Mouse (Mus musculus) urinary bladder, postnatal 25 days (tissue): Measurements from ENCODE around the gene Mgat4c.

Experiments
- DNase-seq: peaks from one replicate; pipeline ENCODE4 v3.0.0; 2022; ENCODE audit warnings: low spot score

Mgat4c gene

DNA sequence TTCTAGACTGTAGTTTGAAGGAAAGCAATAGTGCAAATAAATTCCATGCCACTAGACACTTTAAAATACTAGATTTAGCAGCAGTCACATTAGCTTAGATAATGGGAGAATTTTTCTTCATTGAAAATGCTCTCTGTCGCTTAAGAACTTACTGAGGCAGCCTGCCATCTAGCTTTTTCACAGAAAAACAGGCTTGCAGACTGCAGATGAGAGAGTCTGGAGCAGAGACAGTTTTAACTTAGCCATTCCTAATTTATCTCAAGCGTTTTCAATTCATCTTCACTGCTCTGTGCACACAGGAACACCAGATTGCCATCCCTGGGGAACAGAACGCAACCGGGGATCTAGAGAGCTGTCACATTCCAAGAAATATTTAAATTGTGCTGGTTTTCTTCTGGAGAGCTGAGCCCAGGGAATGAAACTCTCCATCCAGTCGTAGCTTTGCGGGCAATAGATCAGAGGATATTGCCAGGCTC, at the start of gene Mgat4c:
Gene Mgat4c, plus strand, starts transcription at position 51 of the 476 bp plus-strand sequence.
- no peak for DNase-seq

DNA sequence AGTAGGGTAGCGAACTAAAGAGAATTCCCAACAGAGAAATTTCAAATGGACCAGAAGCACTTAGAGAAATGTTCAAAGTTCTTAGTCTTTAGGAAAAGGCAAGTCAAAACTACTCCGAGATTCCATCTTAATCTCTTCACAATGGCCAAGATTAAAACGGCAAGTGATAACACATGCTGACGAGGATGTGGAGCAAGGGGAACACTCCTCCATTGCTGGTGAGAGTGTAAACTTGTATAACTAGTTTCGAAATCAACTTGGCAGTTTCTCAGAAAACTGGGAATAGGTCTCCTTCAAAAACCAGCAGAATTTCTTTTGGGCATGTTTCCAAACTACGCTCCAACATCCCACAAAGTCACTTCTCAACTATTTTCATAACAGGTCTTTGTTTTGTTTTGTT, 46.0 kb upstream of the Mgat4c start:
- no peak for DNase-seq

GRCm38 (mm10) chr10:101641048-101641447, 40.2 kb upstream of the Mgat4c start:
- DNase-seq = no peak

DNA sequence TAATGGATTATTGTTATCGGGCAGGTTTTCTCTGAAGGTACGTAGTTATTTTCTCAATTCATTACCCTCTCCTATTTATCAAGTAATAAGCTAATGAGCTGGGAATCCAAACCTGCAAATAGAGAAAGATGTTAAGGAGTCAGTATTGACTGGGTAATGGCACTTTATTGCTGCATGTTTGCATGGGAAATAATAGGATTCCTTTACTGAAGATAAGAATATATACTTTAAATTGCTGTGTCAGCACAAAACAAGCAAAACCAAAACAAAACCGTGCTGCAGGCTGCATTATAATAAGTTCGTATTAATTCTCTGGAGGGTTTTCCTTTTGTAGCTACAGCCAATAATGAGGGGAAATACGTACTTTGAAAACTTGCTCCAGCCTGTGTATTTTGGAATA, 627 bp downstream of the Mgat4c start:
- DNase-seq = no peak

DNA sequence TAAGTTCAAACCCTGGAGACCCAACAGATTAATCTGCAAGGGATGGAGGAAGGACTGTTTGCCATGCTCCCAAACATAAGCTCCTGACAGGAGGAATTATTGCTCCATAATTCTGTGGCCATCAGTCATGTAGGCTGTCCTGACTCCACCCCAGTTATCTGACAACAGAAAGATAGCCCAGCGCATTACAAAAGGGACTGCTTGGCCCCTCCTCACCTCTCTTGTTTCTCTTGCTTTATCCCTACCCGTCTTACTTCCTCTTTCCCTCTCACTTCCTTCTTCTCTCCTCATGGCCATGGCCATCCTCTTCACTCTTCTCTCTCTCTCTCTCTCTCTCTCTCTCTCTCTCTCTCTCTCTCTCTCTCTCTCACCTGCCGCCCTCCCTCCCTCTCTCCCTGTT, 80.5 kb downstream of the Mgat4c start:
- no peak for DNase-seq

GRCm38 (mm10) chr10:101770688-101771087, 89.4 kb downstream of the Mgat4c start:
- DNase-seq = no peak

GRCm38 (mm10) chr10:101771157-101771556, 89.9 kb downstream of the Mgat4c start:
- DNase-seq = no peak

GRCm38 (mm10) chr10:101783161-101783744, 102.0 kb downstream of the Mgat4c start:
- no peak for DNase-seq

GRCm38 (mm10) chr10:101795507-101795906, 114.2 kb downstream of the Mgat4c start:
- DNase-seq = no peak

DNA sequence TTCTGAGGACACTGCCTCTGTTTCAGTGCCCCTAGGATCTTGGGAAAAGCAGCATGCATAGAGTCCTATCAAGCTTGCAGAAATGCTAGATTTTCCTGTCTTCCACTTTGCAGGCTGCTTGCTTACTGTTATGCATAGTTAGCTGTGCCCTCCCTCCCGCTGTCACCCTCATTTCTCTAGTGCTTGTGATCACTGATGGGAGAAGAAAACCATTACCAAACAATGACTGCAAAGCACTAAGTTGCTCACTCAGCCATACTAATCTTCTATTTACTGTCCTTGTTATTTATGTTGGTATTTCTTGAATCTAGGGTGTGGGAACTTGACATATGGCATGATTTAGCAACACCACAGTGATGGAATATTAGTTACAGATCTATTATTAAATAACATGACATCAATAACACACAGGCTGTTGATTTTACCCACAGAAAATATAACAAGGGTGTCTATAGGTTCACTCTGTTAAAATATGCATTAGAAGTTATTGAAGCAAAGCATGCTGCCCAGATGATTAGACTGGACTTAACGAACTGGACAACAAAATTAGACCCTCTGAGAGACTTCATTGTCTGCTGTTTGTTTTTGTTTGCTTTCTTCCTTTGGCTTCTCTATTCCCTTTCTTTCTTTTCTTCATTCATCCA, 117.7 kb downstream of the Mgat4c start:
- no peak for DNase-seq

GRCm38 (mm10) chr10:101808768-101809167, 127.5 kb downstream of the Mgat4c start:
- no peak for DNase-seq

- DNase-seq = no peak
Measured at GRCm38 (mm10) chr10:101816902-101817301, 135.6 kb downstream of the Mgat4c start.

DNA sequence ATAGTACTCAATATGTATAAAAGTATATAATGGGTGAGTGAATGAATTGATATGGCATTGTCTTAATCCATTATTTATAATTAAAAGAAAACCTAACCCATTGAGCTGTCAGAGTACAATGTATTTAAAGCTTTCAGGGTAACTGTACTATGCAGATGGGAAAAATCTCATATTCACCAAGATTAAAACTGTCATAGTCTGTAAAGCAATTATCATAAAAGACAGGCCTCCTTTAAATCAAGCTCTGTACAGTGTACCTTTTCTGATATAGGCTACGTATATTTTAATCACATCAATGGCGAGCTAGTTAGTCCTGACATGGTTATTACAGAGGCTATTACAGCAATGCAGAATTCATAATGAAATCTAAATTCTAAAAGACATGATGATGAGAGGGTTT, 146.7 kb downstream of the Mgat4c start:
- no peak for DNase-seq

- DNase-seq = no peak
Measured at GRCm38 (mm10) chr10:101856115-101856514, 174.8 kb downstream of the Mgat4c start.

GRCm38 (mm10) chr10:101889866-101890265, 208.6 kb downstream of the Mgat4c start:
- DNase-seq = no peak

- DNase-seq = no peak
Measured at GRCm38 (mm10) chr10:101917328-101917814, 236.1 kb downstream of the Mgat4c start.

GRCm38 (mm10) chr10:101997612-101998011, 316.3 kb downstream of the Mgat4c start:
- no peak for DNase-seq

DNA sequence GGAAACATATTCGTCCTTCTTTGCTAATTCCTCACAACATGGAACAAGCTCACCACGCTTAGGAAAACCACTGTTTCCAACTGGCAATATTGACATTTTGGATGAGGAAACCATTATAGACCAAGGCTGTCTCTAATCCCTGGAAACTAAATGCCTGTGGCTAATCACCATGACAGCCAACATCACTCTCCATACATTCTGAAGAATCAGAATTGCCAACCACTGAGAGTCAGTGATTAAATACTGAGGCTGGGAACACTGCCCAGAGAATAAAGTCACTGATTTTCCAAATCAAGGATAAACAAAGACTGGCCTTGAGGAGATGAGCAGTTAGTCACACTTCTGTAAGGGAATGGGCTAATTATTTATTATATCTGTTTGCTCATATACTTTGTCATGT, 361.2 kb downstream of the Mgat4c start:
- no peak for DNase-seq

GRCm38 (mm10) chr10:102056218-102056617, 374.9 kb downstream of the Mgat4c start:
- no peak for DNase-seq

DNA sequence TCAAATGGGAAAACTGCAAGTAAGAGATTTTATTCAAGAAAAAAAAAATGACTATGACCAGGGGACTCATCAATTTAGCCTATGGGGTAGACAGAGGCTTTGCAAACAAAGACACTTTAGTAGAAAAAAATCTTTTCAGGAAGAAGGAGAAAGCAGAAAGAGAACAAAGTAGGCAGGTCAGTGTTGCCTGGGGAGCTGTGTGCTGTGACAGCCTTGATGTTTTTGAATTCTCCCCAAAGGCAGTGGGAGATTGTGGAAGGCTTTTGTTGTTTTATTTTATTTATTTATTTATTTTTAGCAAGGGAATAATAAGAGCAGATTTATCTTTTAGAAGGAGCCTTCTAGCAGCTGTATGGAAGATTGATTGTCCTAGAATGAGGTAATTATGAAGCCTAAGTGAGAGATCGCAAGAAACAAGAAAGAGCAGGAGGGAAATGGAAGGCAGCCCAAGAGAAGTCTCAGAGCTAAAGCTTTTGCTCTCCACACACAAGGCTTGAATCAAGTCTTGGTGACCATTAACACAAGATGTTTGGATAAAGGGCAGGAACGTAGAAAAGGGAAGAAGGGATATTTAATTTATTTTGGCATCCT, 375.8 kb downstream of the Mgat4c start:
- no peak for DNase-seq

DNA sequence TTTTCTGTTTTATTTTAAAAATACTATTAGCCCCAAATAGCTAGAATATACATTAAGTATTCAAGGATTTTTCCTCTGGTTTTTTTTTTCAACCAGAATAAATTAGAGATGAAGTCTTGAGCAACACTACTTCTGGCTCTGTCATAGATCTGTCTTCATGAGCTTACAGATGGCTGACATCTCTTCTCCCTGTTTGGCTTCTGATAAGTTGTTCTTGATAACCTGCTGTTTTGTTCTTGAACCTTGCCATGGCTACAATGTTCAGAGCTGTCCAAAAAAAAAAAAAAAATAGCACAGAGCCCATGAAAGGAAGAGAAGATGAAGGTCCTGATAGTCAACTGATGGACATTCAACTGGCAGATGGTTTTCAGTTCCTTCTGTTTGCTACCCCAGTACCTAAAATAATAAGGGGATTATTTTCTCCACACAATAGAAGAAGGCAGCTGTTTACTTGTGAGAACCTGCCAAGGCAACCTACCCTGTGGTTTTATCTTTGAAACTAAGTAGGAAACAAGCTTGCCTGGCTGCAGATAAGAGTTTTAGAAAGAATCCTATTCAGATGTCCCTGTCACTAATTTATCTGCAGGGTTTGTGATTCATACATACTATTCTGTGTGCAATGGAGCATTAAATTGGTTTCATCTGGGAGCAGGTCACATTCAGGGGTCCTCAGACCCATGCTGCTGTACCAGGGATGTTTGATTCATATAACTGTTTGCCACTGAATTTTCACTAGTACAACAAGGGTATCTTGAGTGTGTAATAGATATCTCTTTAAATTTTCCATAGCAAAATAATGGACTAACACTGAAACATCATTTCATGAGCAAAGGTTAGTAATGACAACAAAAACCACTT, 393.5 kb downstream of the Mgat4c start:
- DNase-seq = no peak

DNA sequence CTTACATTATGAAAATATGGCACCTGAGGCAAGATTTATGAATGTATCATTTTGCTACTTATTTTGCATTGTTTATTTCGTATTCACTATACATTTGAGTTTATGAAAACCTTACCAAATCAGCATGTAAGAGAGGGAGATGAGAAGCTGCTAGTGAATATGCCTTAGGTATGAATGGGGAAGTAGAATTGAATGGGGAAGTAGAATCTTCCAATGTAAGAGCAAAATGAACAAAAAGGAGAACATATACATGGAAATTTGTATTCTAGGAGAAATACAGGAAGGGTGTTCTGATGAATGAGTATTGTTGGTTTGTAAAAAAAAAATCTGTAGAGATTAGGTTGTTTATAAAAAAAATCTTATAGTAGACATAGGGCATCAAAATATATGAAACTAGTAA, 441.9 kb downstream of the Mgat4c start:
- DNase-seq = no peak
